Mouse (Mus musculus) neural tube, embryonic 13.5 days (tissue): ENCODE results near the gene Filip1. TPM values are rescaled to one million over a fixed set of nuclear protein-coding genes. Genes with fewer than 3 reads are reported as not detected.

Experiments
- ATAC-seq: fragments of 200-750 bp; cut with Nextera tagmentation; 2 replicates; pipeline ENCODE4 v1.8.0; 2017; ENCODE audit warnings: low read depth, mild to moderate bottlenecking, moderate TSS enrichment, moderate library complexity
- H3K27ac ChIP-seq: fragments of 300-500 bp; sonication (generic); replicated peaks from 2 replicates; pipeline ENCODE4 v1.5.1; 2015; ENCODE audit warnings: moderate library complexity, mild to moderate bottlenecking, inconsistent platforms
- H3K27me3 ChIP-seq: fragments of 300-500 bp; sonication (generic); 2 replicates; pipeline ENCODE4 v1.6.1; 2015; ENCODE audit warnings: mild to moderate bottlenecking, inconsistent platforms
- H3K36me3 ChIP-seq: fragments of 300-500 bp; sonication (generic); 2 replicates; pipeline ENCODE4 v1.6.1; 2015; ENCODE audit warnings: mild to moderate bottlenecking, inconsistent platforms
- H3K4me1 ChIP-seq: fragments of 300-500 bp; sonication (generic); replicated peaks from 2 replicates; pipeline ENCODE4 v1.6.1; 2015; ENCODE audit warnings: inconsistent platforms
- H3K4me2 ChIP-seq: fragments of 300-500 bp; sonication (generic); 2 replicates; pipeline ENCODE4 v1.6.1; 2015; ENCODE audit warnings: inconsistent platforms, mild to moderate bottlenecking, moderate library complexity
- H3K4me3 ChIP-seq: fragments of 300-500 bp; sonication (generic); 2 replicates; pipeline ENCODE4 v1.5.1; 2015; ENCODE audit warnings: mild to moderate bottlenecking, inconsistent platforms
- H3K9ac ChIP-seq: fragments of 300-500 bp; sonication (generic); 2 replicates; pipeline ENCODE4 v1.6.1; 2015; ENCODE audit warnings: moderate library complexity, mild to moderate bottlenecking, inconsistent platforms
- H3K9me3 ChIP-seq: fragments of 300-500 bp; sonication (generic); 2 replicates; pipeline ENCODE4 v1.6.1; 2016; ENCODE audit warnings: inconsistent platforms
- WGBS: fragments of 180-500 bp; shearing (Covaris S2); methylation state at CpG from one replicate; pipeline ENCODE4 v1.1.7; 2015; 5-methylcytosine and 5-hydroxymethylcytosine counted together
- polyA plus RNA-seq: library from polyadenylated mRNA; unstranded; fragments of >200 nt; fragmentation: Nextera tagmentation; extraction: Ambion mirVana; gene quantifications from 2 replicates; pipeline ENCODE4 v1.2.1, GENCODE M21; 2015

Filip1 gene
- polyA plus RNA-seq, 1 experiment from 2014 or later: 2.4 TPM

DNA sequence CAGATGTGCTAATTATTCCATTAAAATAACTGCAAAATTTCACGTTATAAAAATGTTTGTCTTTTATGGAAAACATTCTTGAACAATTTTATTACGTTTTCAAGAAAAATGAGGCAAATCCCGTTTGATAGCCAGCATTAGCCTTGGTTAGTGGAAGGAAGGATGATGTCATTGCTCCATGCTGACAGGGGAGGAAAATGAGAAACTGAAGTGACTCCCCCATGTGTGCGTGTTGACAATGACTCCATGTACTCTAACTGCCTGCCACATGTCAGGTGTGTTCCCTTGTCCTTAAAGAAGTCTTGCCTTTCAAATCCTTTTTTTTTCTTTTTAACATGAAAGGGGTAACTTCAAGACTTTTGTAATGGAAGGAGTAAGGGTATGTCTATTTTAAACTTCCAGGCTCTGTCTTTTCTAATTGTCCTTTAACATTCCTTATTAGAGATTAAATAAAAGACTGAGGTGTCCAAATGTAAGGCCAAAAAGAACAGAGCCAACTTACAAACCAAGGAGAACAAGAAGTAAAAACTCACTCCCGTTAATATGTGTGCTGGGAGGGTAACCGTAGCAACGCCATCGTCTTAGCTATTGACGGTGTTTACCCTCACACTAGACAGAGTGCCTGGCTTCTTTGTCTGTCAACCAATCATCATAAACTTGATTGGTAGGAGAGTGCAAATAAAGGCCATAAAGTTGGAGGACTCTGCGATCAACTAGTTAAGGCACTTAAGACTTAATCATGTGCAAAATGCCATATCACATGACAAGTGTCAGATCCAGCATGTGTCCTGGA is 94.1 kb downstream of the Filip1 start:
- 54% methylated on average over 10 of the region's 10 CpGs for WGBS
- no peak for ATAC-seq

DNA sequence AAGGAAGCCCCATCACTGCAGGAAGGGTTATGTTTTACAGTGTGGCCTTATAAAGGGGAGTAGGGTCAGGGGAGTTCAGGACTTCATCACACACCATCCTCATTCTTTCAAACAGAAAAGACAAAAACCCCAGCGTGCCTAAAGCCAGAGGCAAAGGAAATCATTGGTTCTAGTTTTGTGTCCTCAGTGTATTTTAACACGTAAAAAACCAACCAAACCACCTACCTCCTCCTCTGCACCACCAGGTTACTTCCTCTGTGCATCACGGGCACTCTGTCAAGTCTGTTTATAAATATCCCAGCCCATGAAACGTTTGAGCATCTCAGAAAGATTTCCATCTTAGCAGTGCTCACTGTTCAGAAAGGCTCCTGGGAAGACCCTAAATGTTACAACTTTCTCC is 98.4 kb downstream of the Filip1 start:
- Histone ChIP-seq H3K36me3 (no peaks in the 10 kb centered on the region), H3K4me3 (no peak overlapping the region), H3K27me3 (no peaks in the 10 kb centered on the region), H3K4me2 (no peak overlapping the region), H3K9me3 (no peaks in the 10 kb centered on the region), H3K9ac (no peak overlapping the region), H3K4me1 (no peaks in the 10 kb centered on the region), H3K27ac (no peak overlapping the region)
- no peak for ATAC-seq
- 48% methylated on average over 4 of the region's 4 CpGs for WGBS

More for the DNA sequence above, 94.1 kb downstream of the Filip1 start:
- Histone ChIP-seq H3K9ac (no peak overlapping the region), H3K9me3 (no peaks in the 10 kb centered on the region), H3K4me1 (peaks cover 6% of the 10 kb centered on the region; the same call in 1 of the 2 replicates), H3K27ac (no peak overlapping the region), H3K27me3 (no peaks in the 10 kb centered on the region), H3K4me2 (no peak overlapping the region), H3K36me3 (no peaks in the 10 kb centered on the region), H3K4me3 (no peak overlapping the region)

DNA sequence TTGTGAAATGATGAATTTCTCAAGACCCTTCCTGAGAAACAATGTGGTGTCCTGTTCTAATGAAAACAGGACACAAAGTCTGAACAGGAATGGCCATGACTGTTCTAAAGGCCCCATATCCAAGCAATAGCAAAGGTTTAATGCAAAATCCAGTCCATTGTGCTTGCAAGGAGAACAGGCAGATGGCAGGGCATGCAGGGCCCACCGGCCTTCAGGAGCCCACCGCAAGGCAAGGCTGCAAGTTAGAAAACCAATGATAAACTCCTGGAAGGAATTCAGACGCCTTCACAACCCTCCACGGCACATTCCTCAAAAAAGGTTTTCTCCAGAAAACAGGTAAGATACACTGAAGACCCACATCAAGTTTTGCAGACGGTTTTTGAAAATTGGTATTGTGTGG is 99.7 kb downstream of the Filip1 start:
- 85% methylated on average over 5 of the region's 5 CpGs for WGBS
- no peak overlapping the region for H3K4me2 ChIP-seq
- H3K9ac ChIP-seq: no peak overlapping the region
- no peak for ATAC-seq
- no peaks in the 10 kb centered on the region for H3K4me1 ChIP-seq
- H3K27ac ChIP-seq: no peak overlapping the region
- no peaks in the 10 kb centered on the region for H3K36me3 ChIP-seq
- no peaks in the 10 kb centered on the region for H3K27me3 ChIP-seq
- H3K4me3 ChIP-seq: no peak overlapping the region
- no peaks in the 10 kb centered on the region for H3K9me3 ChIP-seq

DNA sequence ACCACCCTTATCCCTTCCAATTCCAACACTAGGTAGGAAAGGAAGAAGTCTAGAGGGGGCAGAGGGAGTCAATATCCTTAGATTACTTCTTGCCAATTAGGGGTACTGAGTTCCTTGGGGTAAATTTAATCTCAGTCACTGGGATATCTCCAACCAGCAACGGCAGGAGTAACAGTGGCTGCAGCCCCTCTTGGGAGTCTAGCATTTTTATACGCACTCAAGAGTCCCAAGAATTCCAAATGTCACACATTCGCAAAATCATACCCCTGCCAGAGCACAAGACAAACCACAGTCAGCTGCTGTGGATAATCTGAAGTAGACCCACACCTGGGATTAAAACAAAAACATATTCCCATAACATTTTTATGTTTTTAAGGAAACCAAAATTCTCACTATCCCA is 102.5 kb downstream of the Filip1 start:
- H3K4me2 ChIP-seq: no peak overlapping the region
- H3K36me3 ChIP-seq: no peaks in the 10 kb centered on the region
- H3K4me1 ChIP-seq: no peaks in the 10 kb centered on the region
- no peak overlapping the region for H3K4me3 ChIP-seq
- H3K9me3 ChIP-seq: no peaks in the 10 kb centered on the region
- no peak overlapping the region for H3K9ac ChIP-seq
- no peak for ATAC-seq
- H3K27ac ChIP-seq: no peak overlapping the region
- H3K27me3 ChIP-seq: no peaks in the 10 kb centered on the region
- 93% methylated on average over 3 of the region's 3 CpGs for WGBS

DNA sequence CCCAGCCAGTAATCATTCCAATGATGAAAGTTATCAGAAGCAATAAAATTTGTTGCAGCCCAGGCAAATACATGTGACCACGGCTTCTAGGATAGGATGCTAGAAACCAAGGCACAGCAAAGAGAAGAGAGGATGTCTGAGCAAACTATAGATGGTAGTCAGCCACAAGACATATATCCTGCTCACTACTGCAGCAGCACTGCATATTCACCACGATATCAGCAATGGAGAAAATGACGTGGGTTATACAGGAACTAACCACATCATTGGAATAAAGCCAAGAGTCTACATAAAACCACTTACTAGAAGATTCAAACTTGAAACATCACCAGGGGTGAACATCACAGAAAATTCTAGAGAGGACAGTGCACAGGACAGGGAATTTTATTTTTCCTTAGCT is 113.8 kb downstream of the Filip1 start:
- no peaks in the 10 kb centered on the region for H3K27me3 ChIP-seq
- WGBS: 83% methylated on average over 3 of the region's 3 CpGs
- no peak for ATAC-seq
- H3K36me3 ChIP-seq: no peaks in the 10 kb centered on the region
- no peaks in the 10 kb centered on the region for H3K4me1 ChIP-seq
- H3K4me2 ChIP-seq: no peak overlapping the region
- no peak overlapping the region for H3K4me3 ChIP-seq
- no peak overlapping the region for H3K27ac ChIP-seq
- H3K9ac ChIP-seq: no peak overlapping the region
- no peaks in the 10 kb centered on the region for H3K9me3 ChIP-seq

DNA sequence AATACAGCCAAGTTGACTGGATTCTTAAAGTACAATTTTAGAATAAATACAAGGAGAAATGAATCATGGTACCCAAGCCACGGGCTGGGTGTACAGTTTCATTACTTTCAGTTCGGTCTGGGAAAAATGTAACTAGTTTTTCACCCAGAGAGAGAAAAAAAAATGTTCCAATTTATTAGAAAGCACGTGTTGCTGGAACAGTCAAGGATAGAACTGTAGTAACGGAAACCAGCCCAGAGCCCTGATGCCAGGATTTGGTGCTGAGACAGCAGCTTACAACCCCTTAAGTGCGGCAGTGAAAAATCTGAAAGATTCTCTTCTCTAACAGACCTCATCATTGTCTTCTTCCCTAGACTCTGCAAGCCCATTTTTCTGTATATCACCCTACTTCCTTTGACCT is 118.0 kb downstream of the Filip1 start:
- no peaks in the 10 kb centered on the region for H3K27me3 ChIP-seq
- ATAC-seq: no peak

DNA sequence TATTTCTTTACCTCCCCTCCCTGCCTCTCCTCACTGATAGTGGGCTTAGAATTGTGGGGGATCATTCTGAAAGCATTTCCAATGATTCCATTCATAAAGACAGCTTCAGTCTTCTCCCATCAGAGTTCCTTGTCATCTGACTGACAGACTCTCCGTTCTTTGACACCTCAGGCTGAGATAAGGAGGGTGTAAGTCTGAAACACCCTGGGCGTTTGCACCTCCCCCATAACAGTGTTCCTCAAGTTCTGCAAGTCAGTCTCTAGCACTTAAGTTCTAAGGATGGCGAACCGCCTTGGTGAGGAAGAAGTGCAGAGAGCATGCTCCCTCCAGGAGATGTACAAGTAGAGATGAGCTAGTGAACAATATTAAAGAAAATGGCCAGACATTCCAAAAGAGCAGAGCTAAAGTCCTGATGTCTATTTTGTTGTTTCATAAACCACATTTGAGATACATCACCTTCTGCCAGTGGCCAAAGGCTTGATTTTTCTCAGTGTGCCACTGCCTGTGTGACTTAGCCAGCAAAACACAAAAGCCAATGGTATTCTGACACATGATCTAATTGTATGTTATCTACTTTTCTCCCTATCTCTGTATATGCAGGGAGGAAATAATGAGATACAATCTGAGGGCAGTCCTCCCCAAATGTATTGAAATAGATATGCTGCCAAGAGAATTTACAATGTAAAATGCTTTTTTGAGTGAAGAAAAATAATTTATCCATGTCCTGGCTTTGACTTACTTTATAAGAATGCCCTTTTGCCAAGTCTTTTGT is 118.6 kb downstream of the Filip1 start:
- H3K36me3 ChIP-seq: no peaks in the 10 kb centered on the region
- no peaks in the 10 kb centered on the region for H3K27me3 ChIP-seq
- no peak overlapping the region for H3K27ac ChIP-seq
- no peak overlapping the region for H3K4me2 ChIP-seq
- H3K9me3 ChIP-seq: no peaks in the 10 kb centered on the region
- H3K4me1 ChIP-seq: peaks cover 13% of the 10 kb centered on the region
- no peak for ATAC-seq
- no peak overlapping the region for H3K4me3 ChIP-seq
- no peak overlapping the region for H3K9ac ChIP-seq
- WGBS: 80% methylated on average over 4 of the region's 4 CpGs

More for the DNA sequence above, 118.0 kb downstream of the Filip1 start:
- Histone ChIP-seq H3K9ac (no peak overlapping the region), H3K36me3 (no peaks in the 10 kb centered on the region), H3K27ac (no peak overlapping the region), H3K4me3 (no peak overlapping the region), H3K4me1 (peaks cover 13% of the 10 kb centered on the region), H3K4me2 (no peak overlapping the region), H3K9me3 (no peaks in the 10 kb centered on the region)
- WGBS: 78% methylated on average over 5 of the region's 5 CpGs

DNA sequence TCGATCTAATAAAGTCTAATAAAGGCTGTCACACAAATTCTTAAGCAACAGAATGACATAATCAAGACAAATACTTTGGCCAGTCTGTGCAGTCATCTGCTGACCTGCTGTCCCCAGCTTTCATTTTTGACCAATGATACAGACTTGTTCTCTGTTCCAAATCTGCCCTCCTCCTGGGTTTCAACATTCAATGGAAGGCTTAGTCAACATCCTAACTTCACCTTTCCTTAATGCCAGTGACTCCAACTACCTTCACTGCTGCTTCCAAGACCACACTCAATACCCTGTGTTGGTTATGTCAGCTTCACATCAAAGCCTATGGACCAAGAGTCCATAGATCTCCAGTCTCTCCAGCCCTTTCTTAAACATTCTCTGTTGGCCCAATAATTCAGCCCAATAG is 120.5 kb downstream of the Filip1 start:
- ATAC-seq: no peak
- H3K4me3 ChIP-seq: no peak overlapping the region
- H3K27ac ChIP-seq: no peak overlapping the region
- no peaks in the 10 kb centered on the region for H3K9me3 ChIP-seq
- H3K4me1 ChIP-seq: peaks cover 13% of the 10 kb centered on the region
- H3K36me3 ChIP-seq: no peaks in the 10 kb centered on the region
- H3K9ac ChIP-seq: no peak overlapping the region
- 90% methylated on average over 1 of the region's 1 CpGs for WGBS
- no peaks in the 10 kb centered on the region for H3K27me3 ChIP-seq
- H3K4me2 ChIP-seq: no peak overlapping the region

DNA sequence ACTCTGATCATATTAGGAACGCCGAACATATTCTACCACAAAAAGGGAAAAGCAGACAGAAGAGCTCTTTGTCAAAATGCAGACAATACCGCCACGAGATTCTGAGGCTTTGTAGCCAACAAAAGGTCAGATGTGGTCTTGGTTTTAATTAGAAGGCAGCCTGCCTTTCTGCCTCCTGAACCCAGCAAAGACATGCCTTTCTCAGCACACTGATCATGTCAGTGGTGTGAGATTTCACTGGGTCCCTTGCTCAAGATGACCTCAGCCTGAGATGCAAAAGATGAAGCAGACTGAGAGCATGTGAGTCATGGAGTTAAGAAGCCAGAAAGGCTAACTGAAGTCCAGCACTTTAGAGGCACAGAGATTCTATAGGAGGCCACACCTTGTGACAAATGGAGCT is 122.2 kb downstream of the Filip1 start:
- no peak overlapping the region for H3K4me2 ChIP-seq
- H3K36me3 ChIP-seq: no peaks in the 10 kb centered on the region
- no peak; the same call in 1 of the 2 replicates for ATAC-seq
- no peaks in the 10 kb centered on the region for H3K27me3 ChIP-seq
- no peak overlapping the region for H3K9ac ChIP-seq
- WGBS: 16% methylated on average over 4 of the region's 4 CpGs
- no peak overlapping the region for H3K4me3 ChIP-seq
- H3K4me1 ChIP-seq: peaks cover 17% of the 10 kb centered on the region
- no peaks in the 10 kb centered on the region for H3K9me3 ChIP-seq
- no peak overlapping the region for H3K27ac ChIP-seq

DNA sequence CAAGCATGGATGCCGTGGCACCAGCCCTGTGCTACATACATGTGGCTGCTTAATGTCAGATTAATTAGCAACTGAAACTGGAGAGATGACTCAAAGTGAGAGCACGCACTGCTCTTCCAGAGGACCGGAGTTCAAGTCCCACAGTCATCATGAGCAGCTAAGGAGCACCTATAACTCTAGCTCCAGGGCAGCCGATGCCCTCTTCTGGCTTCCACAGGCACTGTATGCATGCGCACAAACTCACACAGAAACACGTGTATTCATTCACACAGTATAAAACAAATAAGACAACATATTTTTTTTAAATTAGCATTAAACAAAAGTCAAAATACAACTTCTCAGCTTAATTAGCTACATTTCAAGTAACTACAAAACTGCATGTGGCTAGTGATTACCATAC is 123.5 kb downstream of the Filip1 start:
- Histone ChIP-seq H3K27me3 (no peaks in the 10 kb centered on the region), H3K9me3 (no peaks in the 10 kb centered on the region), H3K36me3 (no peaks in the 10 kb centered on the region), H3K4me1 (peaks cover 17% of the 10 kb centered on the region), H3K27ac (no peak overlapping the region), H3K9ac (no peak overlapping the region), H3K4me2 (no peak overlapping the region), H3K4me3 (no peak overlapping the region)
- ATAC-seq: no peak
- 86% methylated on average over 6 of the region's 6 CpGs for WGBS

DNA sequence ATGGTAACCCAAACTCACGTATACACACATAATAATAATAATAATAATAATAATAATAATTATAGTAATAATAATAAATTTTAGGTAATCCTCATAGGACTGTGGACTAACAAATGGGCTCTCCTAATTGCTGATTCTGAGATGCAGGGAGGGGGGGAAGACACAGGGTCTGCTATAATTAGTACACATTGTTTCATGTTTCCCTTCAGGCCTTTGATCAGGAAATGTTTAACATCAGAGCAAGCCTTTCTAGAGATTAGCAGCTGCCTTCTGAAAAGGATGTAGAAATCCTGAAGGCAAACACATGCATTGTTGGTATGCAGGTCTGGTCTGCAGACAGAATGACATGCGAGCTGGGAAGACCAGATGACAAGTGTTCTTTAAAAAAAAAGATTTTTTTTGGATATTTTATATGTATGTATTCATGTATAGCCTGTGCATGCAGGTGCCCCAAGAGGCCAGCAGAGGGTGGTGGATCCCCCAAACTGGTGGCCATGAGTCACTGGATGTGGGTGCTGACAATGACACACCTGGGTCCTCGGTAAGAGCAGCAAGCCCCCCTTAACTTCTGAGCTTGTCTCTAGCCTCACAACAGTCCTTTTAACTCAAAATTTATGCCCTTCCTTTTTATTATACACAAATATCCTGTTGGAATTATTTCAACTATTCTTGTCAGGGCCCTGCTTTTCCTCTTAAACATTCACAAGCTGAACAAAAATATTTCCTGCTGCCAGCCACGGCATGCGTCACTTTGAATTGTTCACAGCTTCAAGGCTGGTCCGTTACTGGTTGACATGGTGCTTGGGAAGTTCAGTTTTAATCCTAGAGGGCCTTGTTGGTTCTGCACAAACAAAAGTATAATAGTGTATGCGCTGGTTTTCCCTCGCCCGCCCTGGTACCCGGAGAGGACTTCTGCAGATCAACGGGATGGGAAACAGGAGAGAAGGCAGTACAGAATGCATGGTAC is 127.1 kb downstream of the Filip1 start:
- no peak overlapping the region for H3K9ac ChIP-seq
- peak overlapping the region; percentile 49; the same call in 1 of the 2 replicates for H3K27ac ChIP-seq
- H3K9me3 ChIP-seq: no peaks in the 10 kb centered on the region
- no peak overlapping the region for H3K4me3 ChIP-seq
- H3K4me1 ChIP-seq: peaks cover 12% of the 10 kb centered on the region
- no peak overlapping the region for H3K4me2 ChIP-seq
- WGBS: 76% methylated on average over 11 of the region's 11 CpGs
- no peaks in the 10 kb centered on the region for H3K27me3 ChIP-seq
- no peaks in the 10 kb centered on the region for H3K36me3 ChIP-seq
- no peak for ATAC-seq

DNA sequence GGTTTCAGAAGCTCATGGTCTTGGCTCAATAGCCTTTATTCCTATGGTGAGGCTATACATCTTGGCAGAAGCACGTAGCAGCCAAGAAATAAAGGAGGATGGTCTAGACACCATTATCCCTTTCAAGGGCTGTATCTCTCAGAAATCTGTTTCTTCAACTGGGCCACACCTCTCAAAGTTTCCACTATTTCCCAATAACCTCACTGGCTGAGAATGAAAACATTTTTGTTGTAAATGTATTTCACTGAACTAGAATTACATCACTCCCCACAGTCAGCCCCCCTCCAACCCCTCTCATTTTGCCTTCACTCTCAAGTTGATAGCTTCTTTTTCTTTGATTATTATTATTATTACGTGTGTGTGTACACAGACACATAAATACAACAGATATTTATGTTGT is 129.5 kb downstream of the Filip1 start:
- ATAC-seq: no peak
- H3K27ac ChIP-seq: no peak overlapping the region
- WGBS: 87% methylated on average over 2 of the region's 2 CpGs
- no peak overlapping the region for H3K9ac ChIP-seq
- no peak overlapping the region for H3K4me2 ChIP-seq
- no peaks in the 10 kb centered on the region for H3K9me3 ChIP-seq
- H3K4me3 ChIP-seq: no peak overlapping the region
- H3K4me1 ChIP-seq: peaks cover 4% of the 10 kb centered on the region; the same call in 1 of the 2 replicates
- H3K36me3 ChIP-seq: no peaks in the 10 kb centered on the region
- H3K27me3 ChIP-seq: no peaks in the 10 kb centered on the region
